Mouse (Mus musculus) small intestine, adult 2 months (tissue): ENCODE results near the gene Vrk1. TPM values are rescaled to one million over a fixed set of nuclear protein-coding genes. Genes with fewer than 3 reads are reported as not detected.

Experiments used
- H3K27ac ChIP-seq: fragments of 200-500 bp; 2 replicates; pipeline ENCODE4 v1.5.1; 2012; ENCODE audit warnings: low read depth, low read length, control low read depth, inconsistent platforms; ENCODE audit not compliant: insufficient read depth
- H3K27me3 ChIP-seq: fragments of 200-500 bp; 2 replicates; pipeline ENCODE4 v1.6.1; 2012; ENCODE audit warnings: mild to moderate bottlenecking, moderate library complexity, low read length, inconsistent platforms; ENCODE audit not compliant: control insufficient read depth, insufficient read depth
- H3K36me3 ChIP-seq: fragments of 200-500 bp; 2 replicates; pipeline ENCODE4 v1.6.1; 2012; ENCODE audit warnings: mild to moderate bottlenecking, low read length, control low read depth, inconsistent platforms; ENCODE audit not compliant: control insufficient read depth, insufficient read depth
- H3K4me1 ChIP-seq: fragments of 200-500 bp; 2 replicates; pipeline ENCODE4 v1.6.1; 2012; ENCODE audit warnings: low read length, inconsistent platforms, mixed read lengths; ENCODE audit not compliant: control insufficient read depth, insufficient read depth, insufficient read length
- H3K4me3 ChIP-seq: fragments of 200-500 bp; 2 replicates; pipeline ENCODE4 v1.5.1; 2012; ENCODE audit warnings: low read depth, mild to moderate bottlenecking, control low read depth, inconsistent platforms, low read length, moderate library complexity
- CTCF ChIP-seq: fragments of 200-500 bp; IDR thresholded peaks from 2 replicates; pipeline ENCODE4 v1.5.1; 2012; ENCODE audit warnings: low read depth, mild to moderate bottlenecking, control low read depth, inconsistent platforms, low read length, moderate library complexity, mixed read lengths; ENCODE audit not compliant: insufficient replicate concordance, insufficient read length; ENCODE audit errors: extremely low read depth
- POLR2A ChIP-seq: fragments of 200-500 bp; IDR thresholded peaks from 2 replicates; pipeline ENCODE4 v1.6.1; 2012; ENCODE audit warnings: low read depth, mild to moderate bottlenecking, control low read depth, inconsistent platforms, low read length, moderate library complexity
- WGBS: fragments of 180-500 bp; shearing (Covaris S2); methylation state at CpG from one replicate; pipeline ENCODE4 v1.1.7; 2018; 5-methylcytosine and 5-hydroxymethylcytosine counted together
- polyA plus RNA-seq: library from polyadenylated mRNA; depleted of rRNA; stranded (reverse); fragments of >200 nt; gene quantifications from 2 replicates; pipeline ENCODE4 v1.2.3, GENCODE M21; 2012; rRNA removed

Vrk1 gene
- 1.4 and 2.5 TPM in 2 replicates for polyA plus RNA-seq

DNA sequence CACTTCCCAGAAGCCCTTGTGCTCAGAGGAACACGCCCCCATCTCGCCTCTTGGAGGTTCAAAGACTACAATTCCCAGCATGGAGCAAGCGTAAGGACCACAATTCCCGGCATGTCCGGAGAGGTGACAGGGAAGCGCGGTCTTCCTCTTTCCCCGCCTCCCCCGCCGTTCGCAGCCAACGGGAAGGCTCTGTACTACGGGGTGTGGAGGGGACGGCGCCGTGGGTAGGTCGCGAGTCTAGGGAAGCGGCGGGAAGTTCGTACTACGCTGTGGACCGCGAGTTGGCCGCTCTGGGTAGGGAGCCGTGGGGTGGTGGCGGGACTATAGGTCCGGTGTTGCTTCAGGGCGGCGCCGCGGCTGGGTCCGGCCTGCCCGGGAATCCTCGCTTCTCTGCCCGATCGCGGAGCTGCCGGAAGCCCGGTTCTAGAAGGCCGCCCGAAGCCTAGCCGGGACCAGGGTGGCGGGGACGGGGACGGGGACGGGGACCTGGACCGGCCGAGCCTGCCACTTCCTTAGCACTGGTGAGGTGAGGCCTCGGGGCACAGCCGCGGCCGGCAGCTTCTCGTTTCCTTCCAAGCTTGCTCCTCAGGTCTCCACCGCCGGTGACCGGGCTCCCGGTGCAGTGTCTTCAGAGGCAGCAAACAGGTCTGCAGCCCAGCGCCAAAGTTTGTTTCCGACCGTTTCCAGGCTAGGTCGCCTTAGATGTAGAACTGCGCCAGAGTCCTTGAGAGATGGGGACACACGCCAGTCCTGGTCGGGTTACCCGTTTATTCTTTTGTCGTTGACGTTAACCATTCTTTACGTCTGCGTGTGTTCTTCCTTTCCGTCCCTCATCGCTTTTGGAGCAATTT is at the start of gene Vrk1:
TSS of gene Vrk1 (plus strand) at position 164 of the 851 bp plus-strand sequence.
- Histone ChIP-seq H3K36me3 (no peaks in the 10 kb centered on the region), H3K27ac (peak within 1 kb of the TSS; percentile 32; the same call in 1 of the 2 replicates), H3K27me3 (no peaks in the 10 kb centered on the region), H3K4me3 (peak within 1 kb of the TSS; percentile 97), H3K4me1 (peaks cover 4% of the 10 kb centered on the region; the same call in 1 of the 2 replicates)
- TF ChIP-seq POLR2A: peak; percentile 56; the same call in 1 of the 2 replicates
- no peak for TF ChIP-seq CTCF
- WGBS: under 1% methylated on average over 72 of the region's 72 CpGs

DNA sequence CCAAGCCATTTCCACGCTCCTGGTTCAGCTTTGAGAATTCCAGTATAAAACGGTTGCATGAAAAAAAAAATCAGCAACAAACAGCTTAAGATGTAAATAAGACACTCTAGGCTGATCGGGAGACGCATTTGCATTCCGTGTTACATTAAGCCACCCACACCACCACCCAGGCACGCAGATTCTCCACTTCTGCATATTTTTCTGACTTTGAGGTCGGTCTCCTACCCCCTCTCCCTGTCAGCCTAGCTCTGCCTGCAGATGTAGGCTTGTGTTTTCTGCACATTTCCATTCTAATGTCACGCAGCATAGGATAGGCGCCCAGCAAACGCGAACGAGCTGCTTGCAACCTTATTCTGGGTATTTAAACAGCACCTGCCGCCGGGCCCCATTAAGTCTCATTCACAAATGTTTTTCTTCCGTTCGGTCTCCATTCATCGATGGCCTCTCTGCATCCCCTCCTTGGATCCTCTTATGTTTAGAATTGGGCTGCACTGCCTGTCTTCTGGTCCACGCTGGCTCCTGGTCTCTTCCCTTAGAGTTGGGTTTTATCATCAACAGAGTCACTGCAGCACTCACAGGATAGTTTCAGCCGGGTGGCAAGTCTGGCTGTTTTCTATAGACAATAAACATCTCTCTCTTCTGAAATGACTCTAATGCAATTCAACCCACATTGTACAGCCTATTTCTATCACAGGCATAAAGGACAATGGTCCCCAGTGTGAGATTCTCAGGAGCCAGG is 49.3 kb upstream of the Vrk1 start:
- Histone ChIP-seq H3K36me3 (no peaks in the 10 kb centered on the region), H3K4me3 (no peak overlapping the region), H3K27ac (no peak overlapping the region), H3K4me1 (peaks cover 3% of the 10 kb centered on the region; the same call in 1 of the 2 replicates), H3K27me3 (peaks cover 15% of the 10 kb centered on the region; the same call in 1 of the 2 replicates)
- 29% methylated on average over 19 of the region's 19 CpGs for WGBS
- no peak for TF ChIP-seq CTCF
- no peak for TF ChIP-seq POLR2A

DNA sequence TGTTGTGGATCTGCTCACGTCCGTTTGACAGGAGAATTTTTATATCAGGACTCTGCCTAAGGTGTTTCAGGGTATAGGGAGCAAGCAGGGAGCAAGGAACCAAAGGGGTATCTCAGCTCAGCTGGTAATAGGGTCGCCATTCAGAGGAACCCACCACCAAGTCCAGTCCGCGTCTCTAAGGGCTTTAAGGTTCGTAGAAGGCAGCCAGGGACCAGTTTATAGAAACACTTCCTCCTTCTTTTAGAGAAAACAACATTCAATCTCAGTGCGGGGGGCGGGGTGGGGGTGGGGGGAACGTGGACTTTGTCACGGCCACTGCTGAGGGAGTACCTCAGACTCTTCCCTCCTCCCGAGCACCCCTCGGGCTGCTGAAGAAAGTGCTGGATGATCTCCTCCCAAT is 48.4 kb upstream of the Vrk1 start:
- TF ChIP-seq POLR2A (no peak), CTCF (no peak)
- H3K27me3 ChIP-seq: peaks cover 15% of the 10 kb centered on the region; the same call in 1 of the 2 replicates
- H3K27ac ChIP-seq: no peak overlapping the region
- H3K4me1 ChIP-seq: peaks cover 3% of the 10 kb centered on the region; the same call in 1 of the 2 replicates
- H3K4me3 ChIP-seq: no peak overlapping the region
- H3K36me3 ChIP-seq: no peaks in the 10 kb centered on the region
- WGBS: 7% methylated on average over 12 of the region's 12 CpGs

DNA sequence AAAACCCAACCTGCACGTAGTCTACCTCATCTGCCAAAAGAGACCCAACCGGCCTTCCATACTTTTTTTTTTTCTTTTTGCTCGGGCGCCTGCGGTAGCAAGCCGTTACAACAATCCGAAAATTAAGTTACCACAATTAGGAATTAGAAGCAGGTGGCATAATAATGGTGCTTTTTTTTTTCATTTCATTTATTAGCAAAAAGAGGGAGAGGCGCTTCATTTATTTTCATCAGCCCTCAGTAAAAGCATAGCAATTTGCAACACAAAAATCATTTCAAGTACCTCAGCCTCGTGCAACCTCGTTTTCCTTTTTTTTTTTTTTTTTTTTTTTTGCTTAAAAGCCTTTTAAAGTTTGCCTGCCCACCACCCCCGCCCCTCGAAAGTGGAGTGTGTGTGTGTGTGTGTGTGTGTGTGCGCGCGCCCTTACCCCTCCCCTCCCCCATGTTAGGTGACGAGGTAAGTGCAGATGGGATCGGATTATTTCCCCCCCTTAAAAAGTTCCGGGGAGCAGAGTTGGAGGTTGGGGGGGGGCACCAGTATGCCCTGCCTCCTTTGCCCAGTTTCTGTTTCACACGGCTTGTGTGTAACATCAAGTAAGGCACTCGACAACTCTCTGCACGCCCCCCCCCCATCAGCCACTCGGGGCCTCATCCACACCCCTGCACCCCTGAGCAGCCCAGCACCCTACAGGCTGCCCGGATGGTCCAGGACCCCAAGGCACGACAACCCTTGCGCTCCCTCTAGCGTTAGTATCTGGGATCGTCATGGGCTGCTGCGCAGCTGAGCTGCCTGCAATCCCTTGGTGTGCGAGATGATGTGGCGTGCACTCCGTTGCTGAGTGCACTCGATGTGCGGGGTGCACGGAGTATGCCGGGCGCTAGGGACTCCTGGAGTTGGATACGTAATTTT is 47.7 kb upstream of the Vrk1 start:
- H3K4me1 ChIP-seq: peaks cover 3% of the 10 kb centered on the region; the same call in 1 of the 2 replicates
- TF ChIP-seq POLR2A: no peak
- peak; percentile 86 for TF ChIP-seq CTCF
- no peaks in the 10 kb centered on the region for H3K36me3 ChIP-seq
- peak overlapping the region; percentile 89 for H3K4me3 ChIP-seq
- H3K27me3 ChIP-seq: peaks cover 15% of the 10 kb centered on the region; the same call in 1 of the 2 replicates
- 2% methylated on average over 37 of the region's 37 CpGs for WGBS
- no peak overlapping the region for H3K27ac ChIP-seq

DNA sequence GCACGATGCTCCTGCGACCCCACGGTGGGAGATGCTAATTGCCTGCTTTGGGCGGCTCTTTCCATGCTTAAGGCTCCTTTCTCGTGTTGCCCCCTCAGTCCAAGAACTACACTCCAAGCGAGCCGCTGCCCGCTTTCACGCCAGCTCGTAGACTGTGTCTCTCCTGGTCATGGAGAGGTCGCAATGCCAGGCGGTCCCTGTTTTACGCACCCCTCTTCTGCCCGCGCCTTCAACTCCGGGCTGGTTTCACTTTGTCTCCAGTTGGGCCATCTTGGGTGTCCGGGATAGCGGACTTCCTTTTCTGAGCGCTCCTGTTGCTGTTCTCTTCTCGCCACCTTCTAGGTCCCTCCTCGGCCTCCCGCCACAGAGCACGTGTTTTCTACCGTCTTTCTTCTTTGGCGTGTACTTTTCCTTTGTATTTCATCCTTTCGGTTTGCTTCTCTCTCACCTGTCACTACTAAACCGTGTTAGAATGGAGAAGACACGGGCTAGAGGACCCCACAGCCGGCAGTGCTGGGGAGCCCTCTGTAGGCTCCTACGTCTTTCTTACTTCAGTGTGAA is 46.9 kb upstream of the Vrk1 start:
- WGBS: 6% methylated on average over 30 of the region's 30 CpGs
- H3K36me3 ChIP-seq: no peaks in the 10 kb centered on the region
- peak overlapping the region; percentile 89 for H3K4me3 ChIP-seq
- TF ChIP-seq CTCF: no peak
- TF ChIP-seq POLR2A: no peak
- H3K4me1 ChIP-seq: peaks cover 3% of the 10 kb centered on the region; the same call in 1 of the 2 replicates
- H3K27ac ChIP-seq: no peak overlapping the region
- H3K27me3 ChIP-seq: peaks cover 16% of the 10 kb centered on the region; the same call in 1 of the 2 replicates

DNA sequence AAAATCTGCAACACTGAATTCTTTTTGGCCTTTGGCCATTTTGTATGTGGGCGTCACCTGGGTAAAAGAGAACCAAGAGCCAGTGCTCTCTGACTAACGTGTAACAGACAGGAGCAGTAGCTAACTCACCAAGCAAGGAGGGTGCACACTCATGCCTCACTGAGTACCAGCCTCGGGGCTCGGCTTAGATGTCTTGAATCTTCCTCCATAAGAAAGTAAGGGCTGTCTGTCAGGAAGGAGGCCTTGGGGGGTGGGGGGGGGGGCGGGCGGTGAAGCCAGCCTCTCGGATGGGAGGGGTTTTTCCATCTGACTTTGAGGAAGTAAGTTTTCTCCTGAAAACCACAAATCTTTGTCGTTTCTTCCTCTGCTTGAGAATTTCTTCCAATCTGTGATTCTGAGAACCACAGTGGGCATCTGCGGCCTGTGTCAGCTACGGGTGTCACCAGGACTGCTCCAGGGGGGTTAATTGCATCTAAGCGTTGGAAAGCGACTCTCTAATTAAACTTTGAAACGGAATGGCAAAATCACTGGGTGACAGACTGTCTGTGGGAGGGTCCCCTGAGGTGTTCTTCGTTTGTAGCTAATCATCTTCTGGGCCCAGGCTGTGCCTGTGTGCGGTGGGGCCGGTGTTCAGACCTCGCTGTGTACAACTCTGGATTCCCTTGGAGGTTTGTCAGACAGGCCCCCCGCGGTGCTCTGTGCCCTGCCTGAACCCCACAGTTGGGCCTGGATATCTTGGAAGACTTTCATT is 43.0 kb upstream of the Vrk1 start:
- 0 out of 2 replicates have a peak, but pooled peaks cover 2% of the 10 kb centered on the region for H3K27me3 ChIP-seq
- WGBS: 51% methylated on average over 19 of the region's 19 CpGs
- no peak for TF ChIP-seq CTCF
- peaks cover 3% of the 10 kb centered on the region; the same call in 1 of the 2 replicates for H3K4me1 ChIP-seq
- H3K27ac ChIP-seq: no peak overlapping the region
- no peak overlapping the region for H3K4me3 ChIP-seq
- no peaks in the 10 kb centered on the region for H3K36me3 ChIP-seq
